Mouse (Mus musculus): ENCODE data around the gene Bcl2l10. TPM values are rescaled to one million over a fixed set of nuclear protein-coding genes. Genes with fewer than 3 reads are reported as not detected.

Gene Bcl2l10
- not detected for polyA plus RNA-seq (2015; fragmentation: Illumina TruSeq; extraction: RNeasy Lipid Tissue Mini Kit (QIAGEN cat#74804); ENCODE audit: low read depth, low replicate concordance)

GRCm38 (mm10) chr9:75347458-75347857, at the start of gene Bcl2l10:
TSS of gene Bcl2l10 (plus strand) at chr9:75347758.

GRCm38 (mm10) chr9:75306126-75306898, 41.2 kb upstream of the Bcl2l10 start, which contains the start of gene Gnb5:
TSS of gene Gnb5 (plus strand) at chr9:75306288.

Other genes with a start within 250 kb of the Bcl2l10 start
- 2.2 TPM for gene Myo5c, start 115.7 kb upstream of the Bcl2l10 start, polyA plus RNA-seq (2015; fragmentation: Illumina TruSeq; extraction: RNeasy Lipid Tissue Mini Kit (QIAGEN cat#74804); ENCODE audit: low read depth, low replicate concordance)
- 204 TPM for gene Gnb5, start 41.5 kb upstream of the Bcl2l10 start, polyA plus RNA-seq (2015; fragmentation: Illumina TruSeq; extraction: RNeasy Lipid Tissue Mini Kit (QIAGEN cat#74804); ENCODE audit: low read depth, low replicate concordance)
- 53.6 TPM for gene Mapk6, start 62.2 kb downstream of the Bcl2l10 start, polyA plus RNA-seq (2015; fragmentation: Illumina TruSeq; extraction: RNeasy Lipid Tissue Mini Kit (QIAGEN cat#74804); ENCODE audit: low read depth, low replicate concordance)
- 26.7 TPM for gene Leo1, start 93.8 kb downstream of the Bcl2l10 start, polyA plus RNA-seq (2015; fragmentation: Illumina TruSeq; extraction: RNeasy Lipid Tissue Mini Kit (QIAGEN cat#74804); ENCODE audit: low read depth, low replicate concordance)
- gene Tmod3, start 211.9 kb downstream of the Bcl2l10 start, polyA plus RNA-seq (2015; fragmentation: Illumina TruSeq; extraction: RNeasy Lipid Tissue Mini Kit (QIAGEN cat#74804); ENCODE audit: low read depth, low replicate concordance), result 50.6 TPM

Measured in brain, adult 10 weeks (tissue).